Mouse (Mus musculus): ENCODE measurements around the gene Fam213b.
A peak's percentile ranks its signal among the peaks of the same experiment; 100 is the strongest.

Gene Fam213b

DNA sequence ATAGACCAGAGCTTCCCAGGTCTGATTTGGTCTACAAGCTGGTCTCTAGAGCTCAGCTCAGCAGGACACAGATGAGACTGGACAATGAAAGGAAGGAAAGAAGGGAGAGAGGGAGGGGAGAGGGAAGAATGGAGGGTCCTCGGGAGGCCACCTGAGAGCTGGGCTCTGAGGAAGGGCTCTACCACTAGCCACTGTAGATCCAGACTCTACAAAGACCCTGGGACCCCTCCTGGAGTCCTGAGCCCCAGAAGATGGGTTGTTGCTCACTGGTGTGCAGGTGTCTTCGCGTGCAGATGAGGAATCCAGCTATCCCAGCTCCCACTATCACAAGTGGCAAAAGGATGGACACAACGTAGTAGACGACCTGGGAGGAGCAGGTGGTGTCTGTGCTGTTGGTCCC is 24.0 kb upstream of the Fam213b start:
- DNase-seq (ENCODE audit: low spot score in 2 of 2), result no peak

DNA sequence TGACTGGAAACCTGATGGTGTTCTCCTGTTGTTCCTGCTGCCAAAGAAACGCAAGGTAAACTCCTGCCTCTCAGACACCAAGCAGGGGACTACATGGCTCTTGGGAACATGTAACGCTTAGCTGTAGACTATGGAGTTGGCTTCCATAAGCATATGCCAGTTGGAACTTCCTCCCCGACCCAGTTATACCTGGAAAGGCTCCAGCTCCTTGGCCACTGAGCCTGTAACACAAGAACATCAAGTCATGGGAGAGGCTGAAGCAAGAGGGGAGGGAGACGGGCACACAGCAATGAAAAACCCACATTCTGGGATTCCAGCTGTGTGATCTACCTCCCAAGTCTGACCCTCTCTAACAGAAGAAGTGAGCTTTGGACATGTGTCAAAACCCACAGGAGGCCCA is 23.4 kb upstream of the Fam213b start:
- no peak for DNase-seq (ENCODE audit: low spot score in 2 of 2)

DNA sequence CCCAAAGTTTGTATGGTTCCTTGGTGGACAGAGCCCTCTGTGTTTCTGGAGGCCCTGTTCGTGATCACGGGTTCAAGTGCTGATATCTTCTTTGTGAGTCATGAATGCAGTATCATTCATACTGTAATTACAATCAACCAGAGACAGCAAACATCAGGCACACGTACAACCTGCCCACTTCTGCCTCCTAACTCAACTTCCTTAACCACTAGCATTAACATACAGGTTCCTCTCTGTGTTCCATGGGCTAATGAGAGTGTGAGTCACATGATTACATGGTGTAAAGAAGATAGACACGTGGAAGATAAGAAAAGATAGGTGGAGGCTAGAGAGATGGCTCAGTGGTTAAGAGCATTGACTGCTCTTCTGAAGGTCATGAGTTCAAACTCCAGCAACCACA is 17.7 kb upstream of the Fam213b start:
- DNase-seq (ENCODE audit: low spot score in 2 of 2), result no peak

DNA sequence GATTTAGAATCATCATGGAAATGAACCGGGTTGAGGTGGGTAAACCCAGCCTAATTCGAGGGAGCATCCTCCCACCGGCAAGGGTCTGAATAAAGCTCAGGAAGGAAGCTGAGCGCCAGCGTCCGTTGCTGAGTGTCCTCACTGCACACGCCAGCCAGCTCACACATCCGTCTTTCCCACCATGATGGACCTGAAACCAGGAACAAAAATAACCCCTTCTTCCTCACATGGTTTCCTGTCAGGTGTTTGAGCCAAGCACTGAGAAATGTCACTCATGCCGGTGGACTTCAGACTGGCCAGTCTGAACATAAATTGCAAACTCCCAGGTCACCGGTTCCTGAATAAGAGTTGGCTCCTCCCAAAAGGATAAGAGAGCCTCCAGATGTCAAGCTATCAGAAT is 16.4 kb upstream of the Fam213b start:
- DNase-seq (ENCODE audit: low spot score in 2 of 2), result no peak

DNA sequence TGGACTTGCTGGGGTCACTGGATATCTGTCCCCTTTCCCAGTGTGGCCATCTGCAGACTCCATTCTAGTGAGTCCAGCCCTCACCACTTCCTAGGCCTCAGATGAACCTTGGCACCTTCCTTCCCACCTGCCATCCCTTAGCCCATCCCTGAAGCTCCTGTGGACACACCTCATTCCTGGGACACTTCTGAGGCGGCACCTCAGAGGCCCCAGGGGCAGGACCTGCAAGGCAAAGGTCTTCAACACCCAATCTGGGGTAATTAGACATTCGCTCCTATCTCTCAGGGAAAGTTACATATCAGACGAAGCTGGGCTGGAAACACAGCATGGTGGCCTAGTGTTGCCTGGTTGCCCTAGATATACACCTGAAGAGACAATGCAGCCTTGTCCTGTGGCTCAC is 15.8 kb upstream of the Fam213b start:
- DNase-seq (ENCODE audit: low spot score in 2 of 2), result no peak

DNA sequence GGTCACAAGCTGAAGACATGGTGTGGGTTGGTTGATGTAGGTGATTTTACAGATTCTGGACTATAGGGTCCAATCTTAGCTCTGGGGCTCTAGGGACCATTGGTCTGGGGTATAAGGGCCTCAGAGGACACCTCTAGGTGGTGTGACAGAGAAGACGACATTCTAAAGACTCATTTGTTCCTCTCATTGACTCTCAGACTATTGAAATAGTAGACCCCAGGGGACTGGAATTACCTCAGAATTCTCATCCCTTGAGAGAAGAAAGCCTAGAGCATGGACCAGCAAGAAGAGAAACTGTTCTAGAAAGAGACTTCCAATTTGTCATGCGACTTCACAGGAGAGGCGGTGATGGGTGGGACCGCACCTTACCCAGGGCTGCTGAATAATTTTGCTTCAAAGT is 15.3 kb upstream of the Fam213b start:
- DNase-seq (ENCODE audit: low spot score in 2 of 2), result no peak

DNA sequence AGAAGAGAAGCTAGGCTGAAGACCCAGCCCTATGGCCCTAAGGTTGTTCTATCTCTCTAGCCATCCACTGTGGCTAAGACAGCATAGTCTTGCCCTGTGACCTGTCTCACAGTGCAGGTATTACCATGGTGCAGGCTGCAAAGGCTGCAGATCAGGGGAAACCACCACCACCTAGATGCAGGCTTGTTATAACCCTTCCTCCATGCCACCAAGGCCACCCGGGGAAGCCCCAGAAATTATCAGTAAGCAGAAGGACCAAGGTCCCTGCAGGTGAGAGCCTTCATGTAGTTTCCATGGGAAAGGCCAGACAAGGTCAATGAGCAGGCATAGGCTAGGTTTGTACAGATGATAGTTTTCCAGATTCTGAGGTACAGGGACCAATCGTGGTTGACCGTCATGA is 14.9 kb upstream of the Fam213b start:
- no peak for DNase-seq (ENCODE audit: low spot score in 2 of 2)

DNA sequence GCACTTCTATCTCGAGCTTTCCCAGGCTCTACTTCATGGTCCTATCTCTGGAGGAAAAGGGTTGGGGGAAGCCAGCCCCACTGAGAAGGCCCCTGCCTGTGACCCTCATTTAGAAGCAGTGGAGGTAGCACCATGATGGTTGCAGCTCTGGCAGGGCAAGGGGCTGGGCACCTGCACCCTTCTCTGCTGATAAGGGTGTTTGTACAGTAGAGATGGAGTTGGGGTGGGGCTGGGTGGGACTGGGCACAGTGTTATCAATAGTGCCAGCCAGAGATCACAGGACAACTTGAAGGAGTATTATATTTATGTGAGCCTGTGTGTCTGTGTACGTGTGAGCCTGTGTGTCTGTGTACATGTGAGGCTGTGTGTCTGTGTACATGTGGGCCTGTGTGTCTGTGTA is 12.7 kb upstream of the Fam213b start:
- no peak for DNase-seq (ENCODE audit: low spot score in 2 of 2)

DNA sequence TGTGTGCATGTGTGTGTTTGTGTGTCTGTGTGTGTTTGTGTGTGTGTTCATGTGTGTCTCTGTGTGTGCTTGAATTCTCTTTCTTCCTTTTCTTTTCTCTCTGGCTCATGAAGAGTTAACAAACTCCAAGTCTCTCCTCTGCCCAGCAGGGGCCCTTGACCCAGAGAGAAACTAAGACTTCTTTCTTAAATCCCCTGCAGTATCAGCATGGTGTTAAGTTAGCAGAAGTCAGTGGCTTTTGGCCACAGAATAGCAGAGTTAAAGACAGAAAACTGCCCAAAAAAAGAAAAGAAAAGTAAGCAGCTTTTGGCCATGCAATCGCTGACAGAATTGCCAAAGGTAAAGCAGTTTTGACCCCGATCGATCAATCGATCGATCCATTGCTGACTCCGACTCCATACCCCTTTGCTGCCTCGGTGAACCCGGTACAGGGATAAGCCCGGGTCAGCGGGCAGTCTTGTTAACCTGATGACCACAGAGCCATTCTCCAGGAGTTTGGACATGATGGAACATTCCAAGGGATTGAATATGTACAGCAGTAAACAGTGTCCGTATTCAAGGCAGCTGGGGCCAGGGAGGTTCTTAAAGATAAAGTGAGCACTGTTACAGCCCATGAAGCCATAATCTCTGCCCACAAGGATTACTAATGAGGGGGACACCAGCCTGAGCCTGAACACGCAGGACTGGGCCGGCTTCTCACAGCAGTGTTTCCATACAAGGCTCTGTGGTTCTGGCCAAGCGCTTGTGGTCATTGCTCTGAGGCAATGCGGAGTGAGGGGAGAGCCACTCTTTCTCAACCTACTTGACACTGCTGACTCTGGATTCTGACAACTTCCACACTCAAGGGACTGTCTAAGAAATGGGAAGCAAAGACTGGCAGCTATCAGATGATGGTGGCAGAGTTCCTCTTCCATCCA is 11.9 kb upstream of the Fam213b start:
- peak; percentile 46 to 57 for DNase-seq (ENCODE audit: low spot score in 2 of 2)

DNA sequence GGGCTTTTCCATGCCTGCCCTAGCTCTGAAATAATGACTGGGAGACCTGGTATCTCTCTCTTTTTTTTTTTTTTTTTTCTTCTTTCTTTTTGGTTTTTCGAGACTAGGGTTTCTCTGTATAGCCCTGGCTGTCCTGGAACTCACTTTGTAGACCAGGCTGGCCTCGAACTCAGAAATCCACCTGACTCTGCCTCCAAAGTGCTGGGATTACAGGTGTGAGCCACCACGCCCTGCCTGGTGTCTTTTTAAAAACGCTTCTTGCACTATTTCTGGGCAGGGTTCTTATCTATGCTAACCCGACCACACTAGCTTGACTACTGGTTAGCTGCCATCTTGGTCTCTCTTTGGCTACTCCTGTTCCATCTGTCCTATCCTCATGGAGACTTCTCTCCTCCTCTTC is 9.6 kb upstream of the Fam213b start:
- DNase-seq (ENCODE audit: low spot score in 2 of 2), result no peak

DNA sequence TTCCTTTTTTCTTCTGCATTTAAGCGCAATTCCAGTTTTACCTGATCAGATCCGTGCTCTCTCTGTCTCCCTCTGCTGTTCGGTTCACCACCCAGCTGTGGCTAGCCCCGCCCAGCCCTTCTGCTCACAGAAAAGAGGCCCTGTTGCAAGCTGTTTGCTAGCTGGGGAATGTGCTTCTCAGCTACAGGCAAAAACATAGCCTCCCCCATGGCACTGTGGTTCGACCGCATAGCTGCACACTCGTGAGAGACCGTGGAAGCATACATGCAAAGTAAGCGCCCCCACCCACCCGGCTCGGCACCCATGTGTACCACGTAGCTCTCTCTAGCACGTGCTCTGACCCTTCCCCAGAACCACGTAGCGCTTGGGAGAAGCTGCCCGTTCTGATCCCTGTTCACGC is 8.9 kb upstream of the Fam213b start:
- peak; percentile 72 to 79 for DNase-seq (ENCODE audit: low spot score in 2 of 2)

DNA sequence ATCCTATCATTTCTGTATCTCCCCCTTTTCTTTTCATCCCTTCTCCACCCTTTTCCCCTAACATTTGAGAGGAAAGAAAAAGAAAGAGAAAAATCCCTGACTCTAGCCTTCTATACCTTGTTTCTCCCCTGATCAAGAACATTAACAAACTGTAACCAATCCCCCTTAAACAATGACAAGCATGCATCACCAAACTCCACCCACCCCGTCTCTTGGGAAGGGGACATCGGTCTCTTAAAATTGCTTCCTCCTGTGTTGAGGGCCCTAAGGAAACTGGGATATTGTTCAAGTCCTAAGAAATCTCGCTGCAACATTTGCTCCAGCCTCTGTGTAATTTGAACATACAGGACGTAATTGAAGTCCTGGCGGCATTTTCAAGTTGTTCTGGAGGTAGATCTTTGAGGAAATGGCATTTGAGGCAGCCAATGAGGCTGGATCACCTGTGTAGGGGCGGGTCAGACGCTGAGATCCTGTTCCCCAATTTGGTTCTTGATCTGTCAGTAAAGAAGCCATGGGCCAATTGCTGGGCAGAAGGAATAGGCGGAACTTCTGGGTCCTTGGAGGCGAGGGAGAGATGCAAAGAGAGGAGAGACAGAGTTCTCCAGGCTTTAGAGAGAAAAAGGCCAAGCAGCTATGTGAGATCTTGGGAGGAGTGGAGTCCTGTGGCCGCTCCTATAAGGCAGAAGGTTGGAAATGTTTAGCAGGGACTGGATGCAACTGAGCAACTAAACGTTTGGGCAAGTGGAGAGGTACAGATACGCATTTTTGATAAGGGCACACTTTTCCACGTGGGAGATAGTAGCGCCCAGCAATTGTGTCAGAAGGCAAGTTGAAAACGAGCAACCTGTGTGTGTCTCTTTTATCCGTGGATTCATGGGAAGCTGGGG is 5.5 kb upstream of the Fam213b start:
- peak; percentile 91 to 95 for DNase-seq (ENCODE audit: low spot score in 2 of 2)

DNA sequence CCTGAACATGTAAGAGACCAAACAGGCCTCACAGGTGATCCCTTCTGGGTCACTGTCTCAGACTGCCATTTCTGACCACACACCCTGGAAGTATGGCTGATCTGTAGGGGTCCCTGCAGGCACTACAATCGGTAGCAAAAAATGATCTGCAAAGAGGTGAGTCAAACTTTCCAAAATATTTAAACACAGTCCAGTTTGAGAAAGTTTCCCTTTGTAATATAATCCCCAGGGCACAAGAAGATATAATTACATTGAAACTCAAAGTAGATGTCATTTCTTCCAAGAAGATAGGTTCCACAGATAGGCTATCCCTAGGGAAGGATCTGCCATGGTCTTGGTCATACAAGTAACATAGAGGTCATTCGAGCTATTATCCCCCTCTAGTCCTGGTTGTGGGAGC is 3.4 kb upstream of the Fam213b start:
- no peak for DNase-seq (ENCODE audit: low spot score in 2 of 2)

DNA sequence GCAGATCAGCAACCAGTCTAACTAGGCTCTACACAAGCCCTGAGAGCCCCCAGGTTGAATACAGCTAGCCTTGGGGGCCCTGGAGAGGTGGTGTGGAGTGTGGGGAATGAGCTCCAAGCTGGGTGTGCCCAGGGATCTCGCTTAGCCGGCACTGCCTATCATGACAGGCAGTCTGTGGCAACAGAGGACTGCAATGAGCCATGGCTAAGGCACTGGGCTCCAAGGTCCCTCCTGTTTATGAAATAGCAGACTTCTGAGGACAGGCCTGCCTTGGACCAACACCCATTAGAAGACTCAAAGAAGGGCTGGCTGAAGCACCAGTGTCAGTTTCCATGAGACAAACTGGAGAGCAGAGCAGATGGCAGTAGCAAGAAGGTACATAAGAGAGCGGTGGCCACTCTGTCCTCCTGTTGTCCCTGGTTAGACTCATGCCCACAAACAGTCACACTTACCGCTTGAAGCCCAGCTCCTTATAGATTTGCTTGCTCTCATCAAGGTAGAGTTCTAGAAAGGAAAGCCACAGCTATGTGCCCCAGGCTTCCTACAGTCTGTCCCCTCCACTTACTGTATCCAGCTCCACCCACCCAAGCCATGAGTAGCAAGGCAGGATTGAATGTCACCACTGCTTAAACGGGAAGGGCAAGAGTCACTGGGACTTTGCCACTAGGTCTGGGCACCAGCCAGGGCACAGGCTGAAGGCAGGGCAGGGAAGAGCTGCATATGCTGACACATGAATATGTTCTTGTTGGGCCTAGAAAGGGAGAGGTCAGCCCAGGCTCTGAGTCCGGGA is 1.1 kb downstream of the Fam213b start:
- DNase-seq (ENCODE audit: low spot score in 2 of 2), result no peak

DNA sequence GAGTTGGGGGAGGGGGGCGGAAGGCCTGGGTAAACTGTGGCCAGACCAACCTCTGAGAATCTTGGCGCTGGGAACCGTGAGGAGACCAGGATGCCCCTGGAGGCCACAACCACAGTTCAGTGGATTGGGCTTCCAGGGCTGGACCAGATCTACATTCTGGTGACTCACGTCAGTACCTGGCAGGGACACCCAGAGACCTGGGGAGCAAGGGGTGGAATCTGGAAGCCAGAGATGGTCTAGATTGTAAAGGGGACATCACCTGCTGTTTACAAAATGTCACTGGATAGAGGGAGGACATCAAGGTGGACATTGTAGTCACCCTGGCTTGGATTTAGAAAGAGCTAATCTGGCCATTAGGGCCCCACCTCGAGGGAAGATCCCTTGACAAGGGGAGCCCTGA is 3.4 kb downstream of the Fam213b start:
- DNase-seq (ENCODE audit: low spot score in 2 of 2), result no peak

DNA sequence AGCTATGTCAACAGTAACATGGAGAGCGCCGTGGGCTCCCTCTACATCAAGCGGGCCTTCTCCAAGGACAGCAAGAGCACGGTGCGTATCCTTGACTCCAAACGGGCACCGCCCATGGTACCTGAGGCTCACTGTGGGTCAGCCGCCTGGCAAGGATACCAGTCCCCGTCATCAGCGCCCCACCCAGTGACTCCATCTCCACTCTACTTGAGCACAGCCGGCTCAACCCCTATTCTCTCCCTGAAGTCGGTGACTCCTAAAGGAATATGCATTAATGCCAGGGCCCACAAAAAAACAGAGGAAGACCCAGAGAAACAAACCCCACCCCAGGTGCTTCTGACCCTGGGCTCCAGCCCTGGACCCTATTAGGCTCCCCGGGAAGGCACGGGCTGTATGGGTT is 8.0 kb downstream of the Fam213b start:
- DNase-seq (ENCODE audit: low spot score in 2 of 2), result no peak

DNA sequence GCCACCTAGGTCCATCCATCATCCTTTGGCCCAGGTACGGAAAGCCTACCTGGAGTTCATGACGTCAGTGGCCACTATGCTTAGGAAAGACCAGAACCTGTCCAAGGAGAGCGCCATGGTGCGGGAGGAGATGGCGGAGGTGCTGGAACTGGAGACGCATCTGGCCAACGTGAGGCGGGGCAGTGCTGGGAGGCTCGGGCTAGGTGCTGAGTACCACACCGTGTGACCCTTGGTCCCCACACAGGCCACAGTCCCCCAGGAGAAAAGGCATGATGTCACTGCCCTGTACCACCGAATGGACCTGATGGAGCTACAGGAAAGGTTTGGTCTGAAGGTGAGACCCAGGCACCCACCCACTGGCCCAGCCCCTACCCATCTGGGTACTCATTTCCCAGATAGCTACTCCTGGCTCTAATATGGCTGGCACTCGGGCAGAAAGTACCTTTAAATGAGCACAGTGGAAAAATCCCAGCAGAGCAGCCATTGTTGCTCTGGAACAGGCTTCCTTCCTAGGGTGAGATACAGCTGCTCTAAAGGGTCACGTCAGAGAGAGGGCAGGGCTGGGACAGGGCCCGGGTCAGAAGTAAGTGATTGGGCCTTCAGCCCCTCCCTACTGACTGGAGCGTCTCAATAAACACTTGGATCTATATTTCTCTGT is 11.2 kb downstream of the Fam213b start:
- no peak for DNase-seq (ENCODE audit: low spot score in 2 of 2)

DNA sequence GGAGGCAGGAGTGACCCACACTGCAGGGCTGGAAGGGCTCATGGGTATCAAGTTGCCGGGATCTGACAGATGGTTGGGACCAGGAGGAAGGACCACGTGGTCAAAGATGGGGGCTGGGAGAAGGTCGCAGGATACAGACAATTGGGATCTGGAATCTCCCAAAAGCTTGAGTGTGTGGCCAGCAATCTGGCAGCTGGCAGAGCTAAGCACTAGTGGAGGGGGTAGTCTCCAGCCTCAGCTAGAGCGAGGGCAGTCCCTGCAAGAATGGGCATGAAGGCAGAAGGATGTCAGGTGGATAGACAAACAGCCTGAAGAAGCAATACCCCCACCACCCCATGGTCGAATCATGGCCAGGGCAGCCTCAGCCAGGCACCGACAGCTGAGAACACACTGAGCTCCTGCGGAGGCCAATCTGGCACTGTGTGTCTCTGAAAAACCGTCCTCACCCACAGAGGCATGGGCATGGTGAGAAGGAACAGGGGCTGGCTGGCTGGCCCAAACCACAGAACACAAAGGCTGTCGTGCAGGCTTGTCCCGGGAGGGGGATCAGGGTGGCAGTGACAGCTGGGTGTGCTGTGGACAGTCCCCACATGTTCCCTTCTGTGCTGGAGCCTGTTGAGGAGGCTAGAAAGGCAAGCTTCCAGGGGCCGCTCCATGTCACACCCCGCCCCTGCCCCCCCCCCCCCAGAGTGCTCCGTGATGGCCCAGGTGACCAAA is 11.9 kb downstream of the Fam213b start:
- no peak for DNase-seq (ENCODE audit: low spot score in 2 of 2)

DNA sequence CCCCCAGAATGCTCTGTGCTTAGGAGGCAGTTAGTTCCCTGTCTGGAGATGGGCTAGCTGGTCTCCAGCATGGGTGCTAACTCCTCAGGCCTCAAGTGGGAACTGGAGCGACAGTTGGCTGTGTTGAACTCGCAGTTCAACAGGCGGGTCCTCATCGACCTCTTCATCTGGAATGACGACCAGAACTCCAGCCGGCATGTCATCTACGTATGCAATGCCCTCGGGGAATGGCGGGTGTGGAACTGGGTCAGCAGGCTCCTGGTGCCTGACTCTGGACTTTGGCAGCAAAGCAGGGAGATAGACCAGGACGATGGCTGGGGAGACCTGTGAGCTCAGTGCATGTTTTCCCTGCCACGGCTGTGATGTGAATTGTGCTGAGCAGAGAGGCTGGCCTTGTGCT is 13.5 kb downstream of the Fam213b start:
- DNase-seq (ENCODE audit: low spot score in 2 of 2), result no peak

DNA sequence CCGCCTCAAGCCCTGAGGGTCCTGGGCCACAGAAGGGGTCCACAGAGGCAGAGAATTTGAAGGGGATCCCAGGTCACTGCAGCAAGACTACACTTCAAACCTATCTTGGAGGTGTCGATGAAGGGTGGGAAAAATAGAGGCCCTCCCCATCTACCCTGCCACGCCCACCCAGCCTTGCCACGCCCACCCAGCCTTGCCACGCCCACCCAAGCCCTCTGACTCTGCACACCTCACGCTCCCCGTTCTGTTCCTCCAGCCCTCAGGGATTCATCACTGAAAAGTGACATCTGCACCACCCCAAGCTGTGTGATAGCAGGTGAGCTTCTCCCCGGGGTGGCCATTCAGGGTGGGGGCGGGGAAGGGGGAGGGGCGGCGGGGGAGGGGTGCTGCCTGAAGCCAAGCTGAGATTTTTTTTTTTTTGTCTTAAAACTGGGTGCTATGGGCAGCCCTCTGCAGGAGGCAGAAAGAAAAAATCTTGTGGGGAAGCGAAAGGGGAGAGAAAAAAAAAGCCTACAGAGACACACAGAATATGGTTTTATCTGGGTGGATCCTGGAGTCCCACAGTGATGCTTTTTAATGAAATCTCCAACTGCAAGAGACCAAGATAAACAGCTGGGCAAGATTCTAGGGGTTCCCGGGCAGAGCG is 16.8 kb downstream of the Fam213b start:
- no peak for DNase-seq (ENCODE audit: low spot score in 2 of 2)
